Mouse (Mus musculus) small intestine, adult 2 months (tissue): ENCODE measurements around the gene Trpm1.

Experiments
- CTCF ChIP-seq: fragments of 200-500 bp; IDR thresholded peaks from 2 replicates; pipeline ENCODE4 v1.5.1; 2012; ENCODE audit warnings: low read depth, mild to moderate bottlenecking, control low read depth, inconsistent platforms, low read length, moderate library complexity, mixed read lengths; ENCODE audit not compliant: insufficient replicate concordance, insufficient read length; ENCODE audit errors: extremely low read depth
- POLR2A ChIP-seq: fragments of 200-500 bp; IDR thresholded peaks from 2 replicates; pipeline ENCODE4 v1.6.1; 2012; ENCODE audit warnings: low read depth, mild to moderate bottlenecking, control low read depth, inconsistent platforms, low read length, moderate library complexity

- TF ChIP-seq CTCF (no peak), POLR2A (no peak)
Measured at GRCm38 (mm10) chr7:64161990-64162389, 8.4 kb downstream of the Trpm1 start.
